Mouse (Mus musculus) G1E (cell line): ENCODE data around the gene Sfrp5.

Source experiments
- CTCF ChIP-seq: IDR thresholded peaks from 2 replicates; pipeline ENCODE4 v1.5.1; 2012; ENCODE audit warnings: low read depth, low read length, inconsistent platforms, mixed read lengths
- GATA1 ChIP-seq: IDR thresholded peaks from 2 replicates; pipeline ENCODE4 v1.6.1; 2012; ENCODE audit warnings: borderline replicate concordance, low read length, inconsistent platforms, mixed read lengths
- GATA2 ChIP-seq: IDR thresholded peaks from 2 replicates; pipeline ENCODE4 v1.6.1; 2012; ENCODE audit warnings: low read depth, low read length, inconsistent platforms, borderline replicate concordance
- POLR2AphosphoS5 ChIP-seq: IDR thresholded peaks from 2 replicates; pipeline ENCODE4 v1.6.1; 2012; ENCODE audit warnings: low read depth, low read length, inconsistent platforms; ENCODE audit not compliant: insufficient replicate concordance
- TAL1 ChIP-seq: conservative IDR thresholded peaks from 2 replicates; pipeline ENCODE4 v1.6.1; 2012; ENCODE audit warnings: low read depth, low read length, inconsistent platforms, mixed read lengths

- TF ChIP-seq CTCF (no peak), GATA2 (no peak), TAL1 (no peak), GATA1 (no peak), POLR2AphosphoS5 (no peak)
These were observed 12.5 kb upstream of the Sfrp5 start for GRCm38 (mm10) chr19:42214601-42215000.
